Mouse (Mus musculus) adrenal gland, adult 2 months (tissue): Measurements from ENCODE around the gene Smr2. TPM values are rescaled to one million over a fixed set of nuclear protein-coding genes. Genes with fewer than 3 reads are reported as not detected.
"Not testable (repeated sequence)": the region's sequence is repeated elsewhere in the genome, so short reads cannot be mapped to it uniquely, and the experiment has no call there.

Experiments used
- DNase-seq: peaks from one replicate; pipeline ENCODE4 v3.0.0; 2021
- long read RNA-seq: library from polyadenylated mRNA; stranded (forward); transcript quantifications from one replicate; pipeline ENCODE4 v2.0.0, GENCODE M21; 2021
- polyA plus RNA-seq: library from polyadenylated mRNA; depleted of rRNA; stranded (reverse); fragments of >200 nt; gene quantifications from 2 replicates; pipeline ENCODE4 v1.2.3, GENCODE M21; 2012; rRNA removed
- total RNA-seq, 2 experiments: library from RNA; stranded (reverse); gene quantifications; 2 replicates each; pipeline ENCODE4 v1.2.3; 2021

The Smr2 gene
- total RNA-seq = not detected
- polyA plus RNA-seq = not detected in 2 replicates
- long read RNA-seq = 0 reads

GRCm38 (mm10) chr5:88086256-88086655 is at the start of gene Smr2:
TSS of gene Smr2 (plus strand) at chr5:88086556.
- not testable (repeated sequence) for DNase-seq

GRCm38 (mm10) chr5:88111430-88111829 is 25.1 kb downstream of the Smr2 start, which contains the start of gene Gm11116:
TSS of gene Gm11116 (minus strand) at chr5:88111530.
- no peak for DNase-seq

- DNase-seq = no peak
Observed at GRCm38 (mm10) chr5:88153999-88154398, 67.6 kb downstream of the Smr2 start, which contains the start of gene Gm11115. TSS of gene Gm11115 (minus strand) at chr5:88154099.

Other genes starting within 250 kb of the Smr2 start
- not detected for gene Odam, start 201.5 kb upstream of the Smr2 start, total RNA-seq
- not detected in 2 replicates for gene Odam, start 201.5 kb upstream of the Smr2 start, polyA plus RNA-seq
- gene Csn3, start 161.0 kb upstream of the Smr2 start, total RNA-seq = not detected
- not detected in 2 replicates for gene Csn3, start 161.0 kb upstream of the Smr2 start, polyA plus RNA-seq
- gene 2310003L06Rik, start 117.1 kb upstream of the Smr2 start, total RNA-seq = not detected
- gene 2310003L06Rik, start 117.1 kb upstream of the Smr2 start, polyA plus RNA-seq = not detected in 2 replicates
- gene Gm28434, start 117.0 kb upstream of the Smr2 start, total RNA-seq = not detected
- gene Gm28434, start 117.0 kb upstream of the Smr2 start, polyA plus RNA-seq = not detected in 2 replicates
- gene Cabs1, start 107.1 kb upstream of the Smr2 start, total RNA-seq = not detected
- not detected in 2 replicates for gene Cabs1, start 107.1 kb upstream of the Smr2 start, polyA plus RNA-seq
- not detected for gene Smr3a, start 84.0 kb upstream of the Smr2 start, total RNA-seq
- not detected in 2 replicates for gene Smr3a, start 84.0 kb upstream of the Smr2 start, polyA plus RNA-seq
- not detected for gene Gm11116, start 25.0 kb downstream of the Smr2 start, total RNA-seq
- not detected in 2 replicates for gene Gm11116, start 25.0 kb downstream of the Smr2 start, polyA plus RNA-seq
- gene Gm11115, start 67.5 kb downstream of the Smr2 start, total RNA-seq = not detected
- gene Gm11115, start 67.5 kb downstream of the Smr2 start, polyA plus RNA-seq = not detected in 2 replicates
- gene Gm7714, start 182.4 kb downstream of the Smr2 start, total RNA-seq = not detected
- gene Gm7714, start 182.4 kb downstream of the Smr2 start, polyA plus RNA-seq = not detected in 2 replicates
- gene Prol1, start 230.8 kb downstream of the Smr2 start, total RNA-seq = not detected
- gene Prol1, start 230.8 kb downstream of the Smr2 start, polyA plus RNA-seq = not detected in 2 replicates